Mouse (Mus musculus) brown adipose tissue, adult 24 weeks (tissue): Measurements from ENCODE around the gene Gtsf1. TPM values are rescaled to one million over a fixed set of nuclear protein-coding genes. Genes with fewer than 3 reads are reported as not detected.

Experiments
- H3K27ac ChIP-seq: fragments of 200-500 bp; replicated peaks from 2 replicates; pipeline ENCODE4 v1.5.1; 2012; ENCODE audit warnings: low read depth, mild to moderate bottlenecking, low read length
- H3K4me1 ChIP-seq: fragments of 200-500 bp; 2 replicates; pipeline ENCODE4 v1.6.1; 2012; ENCODE audit warnings: low read length, mixed read lengths; ENCODE audit not compliant: control insufficient read depth, insufficient read depth, insufficient read length
- H3K4me3 ChIP-seq: fragments of 200-500 bp; 2 replicates; pipeline ENCODE4 v1.5.1; 2012; ENCODE audit warnings: low read depth, mild to moderate bottlenecking, low read length, moderate library complexity; ENCODE audit not compliant: insufficient read depth
- polyA plus RNA-seq: library from polyadenylated mRNA; stranded (reverse); fragments of >200 nt; gene quantifications from 2 replicates; pipeline ENCODE4 v1.2.4, GENCODE M21; 2012; ENCODE audit not compliant: missing spikeins, insufficient read depth, insufficient read length

The Gtsf1 gene
- polyA plus RNA-seq, 1 experiment = not detected

DNA sequence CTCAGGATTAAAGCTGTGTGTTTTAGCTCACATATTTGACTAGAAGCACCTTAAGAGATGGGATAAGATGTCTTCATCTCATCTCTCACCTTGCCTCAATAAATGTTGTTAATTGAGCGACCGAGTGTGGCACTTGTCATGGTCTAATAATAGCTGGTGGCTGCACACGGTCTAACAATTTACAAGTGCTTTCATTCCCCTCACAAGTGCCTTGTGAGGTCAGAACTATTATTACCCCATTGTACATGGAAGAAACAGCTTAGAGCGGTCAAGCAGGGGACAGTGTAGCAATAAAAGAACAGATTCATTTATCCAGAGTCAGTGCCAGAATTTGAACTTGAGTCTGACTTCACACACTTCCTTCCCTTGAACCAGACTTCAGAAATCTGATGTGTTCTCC lies 74.8 kb downstream of the Gtsf1 start:
- peaks cover 18% of the 10 kb centered on the region for H3K4me1 ChIP-seq
- H3K27ac ChIP-seq = no peak overlapping the region
- H3K4me3 ChIP-seq = no peak overlapping the region

DNA sequence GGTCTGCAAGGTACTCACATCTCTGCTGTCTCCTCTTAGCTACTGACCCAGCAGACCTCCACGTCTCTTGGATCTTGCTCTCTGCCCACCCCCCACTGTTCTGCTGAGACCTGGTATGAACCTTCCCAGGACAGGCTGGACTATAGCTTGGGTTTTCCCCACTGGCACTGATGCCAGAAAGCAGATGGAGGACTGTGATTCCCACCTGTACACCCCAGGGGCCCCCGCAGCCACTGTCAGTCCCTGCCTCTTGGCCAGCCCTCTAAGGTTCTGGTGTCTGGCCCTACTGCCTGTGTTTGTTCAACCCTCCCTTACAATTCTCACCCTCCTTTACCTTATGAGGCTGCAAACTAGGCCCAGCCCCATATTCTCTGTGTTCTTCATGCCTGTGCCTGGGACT lies 75.6 kb downstream of the Gtsf1 start:
- Histone ChIP-seq H3K27ac (no peak overlapping the region), H3K4me3 (no peak overlapping the region), H3K4me1 (peaks cover 18% of the 10 kb centered on the region)

DNA sequence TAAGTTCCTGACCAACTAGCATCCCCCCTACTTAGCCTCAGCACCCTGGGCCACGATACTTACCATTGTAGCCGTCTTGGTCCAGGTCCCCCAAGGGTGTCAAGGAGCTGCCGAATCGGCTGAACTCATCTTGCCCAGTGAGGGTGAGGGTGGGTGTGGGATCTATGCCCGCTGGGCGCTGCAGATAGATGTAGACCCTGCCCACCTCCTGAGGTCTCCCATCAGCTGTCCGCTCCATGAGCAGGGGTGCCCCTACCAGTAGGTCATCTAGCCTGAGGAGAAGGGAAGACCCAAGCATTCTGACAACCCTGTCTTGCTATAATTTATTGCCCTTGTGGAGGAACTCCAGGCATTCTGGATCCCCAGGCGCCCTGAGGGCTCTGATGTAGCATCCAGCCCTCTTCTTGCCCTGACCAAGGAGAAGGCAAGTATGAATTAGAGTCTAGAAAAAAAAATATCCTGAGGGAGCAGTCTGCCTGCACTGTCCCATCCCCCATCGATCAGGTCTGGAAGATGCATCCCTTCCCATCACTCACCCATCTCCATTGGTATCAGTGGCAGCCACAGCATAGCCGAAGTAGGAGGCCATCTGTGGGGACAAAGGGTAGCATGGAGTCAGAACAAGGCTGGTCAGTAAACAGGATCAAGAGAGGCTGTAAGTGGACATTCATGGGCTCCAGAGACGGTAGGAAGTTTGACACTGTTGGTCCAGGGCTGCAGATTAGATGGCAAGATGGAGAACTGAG lies 76.6 kb downstream of the Gtsf1 start:
- no peak overlapping the region for H3K4me3 ChIP-seq
- no peak overlapping the region for H3K27ac ChIP-seq
- peaks cover 10% of the 10 kb centered on the region for H3K4me1 ChIP-seq

DNA sequence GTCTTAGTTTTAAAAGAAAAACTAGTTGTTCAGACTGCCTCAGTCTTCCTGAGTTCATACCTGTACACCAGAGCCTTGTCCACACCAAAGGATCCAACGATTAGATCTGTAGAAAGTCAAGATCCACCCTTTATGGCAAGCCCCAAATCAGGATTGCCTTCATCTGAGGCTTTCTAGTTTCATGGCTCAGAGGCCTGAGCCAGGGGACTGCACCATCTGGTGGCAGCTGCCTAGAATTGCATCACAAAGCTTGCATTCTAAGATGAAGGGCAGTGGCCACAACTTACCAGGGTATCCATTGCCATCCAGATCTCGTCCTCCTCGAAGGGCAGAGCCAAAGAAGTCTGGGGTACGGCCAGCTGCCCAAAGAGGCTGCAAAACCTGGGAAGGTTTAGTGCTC lies 77.4 kb downstream of the Gtsf1 start:
- H3K4me3 ChIP-seq = no peak overlapping the region
- H3K27ac ChIP-seq = no peak overlapping the region
- H3K4me1 ChIP-seq = peaks cover 2% of the 10 kb centered on the region; the same call in 1 of the 2 replicates

Other genes starting within 250 kb of the Gtsf1 start
- gene Cbx5, start 190.7 kb downstream of the Gtsf1 start, polyA plus RNA-seq = 29.2 and 37.9 TPM in 2 replicates
- gene Hnrnpa1, start 190.0 kb downstream of the Gtsf1 start, polyA plus RNA-seq = 50.5 and 76.9 TPM in 2 replicates
- not detected in 2 replicates for gene Nfe2, start 172.1 kb downstream of the Gtsf1 start, polyA plus RNA-seq
- 85.4 and 95.1 TPM in 2 replicates for gene Copz1, start 157.8 kb downstream of the Gtsf1 start, polyA plus RNA-seq
- not detected in 2 replicates for gene Gpr84, start 119.9 kb downstream of the Gtsf1 start, polyA plus RNA-seq
- 12.2 and 17.4 TPM in 2 replicates for gene Zfp385a, start 90.4 kb downstream of the Gtsf1 start, polyA plus RNA-seq
- gene Itga5, start 63.7 kb downstream of the Gtsf1 start, polyA plus RNA-seq = 2.7 and 5.3 TPM in 2 replicates
- not detected in 2 replicates for gene Gtsf2, start 18.0 kb upstream of the Gtsf1 start, polyA plus RNA-seq
- 3.4 and 3.6 TPM in 2 replicates for gene Nckap1l, start 23.3 kb upstream of the Gtsf1 start, polyA plus RNA-seq
- gene Pde1b, start 72.6 kb upstream of the Gtsf1 start, polyA plus RNA-seq = 2.2 and 3.3 TPM in 2 replicates
- gene Ppp1r1a, start 107.5 kb upstream of the Gtsf1 start, polyA plus RNA-seq = 74.7 and 87.6 TPM in 2 replicates
- gene Glycam1, start 134.6 kb upstream of the Gtsf1 start, polyA plus RNA-seq = not detected in 2 replicates